Mouse (Mus musculus) left cerebral cortex, postnatal 36 days (tissue): Measurements from ENCODE around the gene Pirt. TPM values are rescaled to one million over a fixed set of nuclear protein-coding genes. Genes with fewer than 3 reads are reported as not detected.

ENCODE experiments used
- DNase-seq, 2 experiments: peaks; one replicate each; pipeline ENCODE4 v3.0.0; 2021 to 2022; ENCODE audit warnings: low spot score in 2 of 2, mixed read lengths in 1 of 2
- intact Hi-C: fragments of 180-260 bp; cut with DNase I; formaldehyde crosslinking; loops from one replicate; pipeline ENCODE4 v1.15.1; 2025
- total RNA-seq, 2 experiments: library from RNA; stranded (reverse); gene quantifications; 2 replicates each; pipeline ENCODE4 v1.2.3; 2021

Gene Pirt
- total RNA-seq: under 1 TPM in 1 of 2 experiments, not detected in 1; 0.20 TPM

- no peak for DNase-seq
- intact Hi-C loops: no loop called here
These were observed at the start of gene Pirt for GRCm38 (mm10) chr11:66911811-66912210. Gene Pirt, plus strand, starts transcription at chr11:66911981.

GRCm38 (mm10) chr11:66871701-66872100 is 40.1 kb upstream of the Pirt start:
- intact Hi-C loops: loop anchor here (2.0 kb wide), 2 partner anchors 259 to 751 kb away; no protein-coding TSS in a partner anchor
- peak in 1 of 2 experiments; percentile 5 for DNase-seq

- intact Hi-C loops: no loop called here
- no peak for DNase-seq
These were observed 38.9 kb upstream of the Pirt start for GRCm38 (mm10) chr11:66872773-66873470.

- intact Hi-C loops: no loop called here
- DNase-seq: no peak
These were observed 30.5 kb upstream of the Pirt start for GRCm38 (mm10) chr11:66881291-66881690.

GRCm38 (mm10) chr11:66882224-66883040 is 29.3 kb upstream of the Pirt start:
- DNase-seq: peak in 1 of 2 experiments; percentile 4
- intact Hi-C loops: no loop called here

- intact Hi-C loops: no loop called here
These were observed 19.2 kb upstream of the Pirt start for GRCm38 (mm10) chr11:66892536-66892935.

GRCm38 (mm10) chr11:66898747-66899146 is 13.0 kb upstream of the Pirt start:
- intact Hi-C loops: loop anchor here (5.0 kb wide), 1 partner anchor 1076 kb away; no protein-coding TSS in a partner anchor
- DNase-seq: no peak

More at GRCm38 (mm10) chr11:66892536-66892935, 19.2 kb upstream of the Pirt start:
- DNase-seq: no peak

GRCm38 (mm10) chr11:66899426-66899825 is 12.4 kb upstream of the Pirt start:
- DNase-seq: peak; percentile 47 to 65
- intact Hi-C loops: loop anchor here (5.0 kb wide), 1 partner anchor 1077 kb away; no protein-coding TSS in a partner anchor

- intact Hi-C loops: no loop called here
- no peak for DNase-seq
These were observed 9.0 kb upstream of the Pirt start for GRCm38 (mm10) chr11:66902801-66903200.

GRCm38 (mm10) chr11:66905617-66906384 is 6.0 kb upstream of the Pirt start:
- DNase-seq: peak; percentile 73 to 75
- intact Hi-C loops: loop anchor here (1.0 to 5.0 kb wide), 3 partner anchors 78 to 182 kb away; no protein-coding TSS in a partner anchor

GRCm38 (mm10) chr11:66912531-66913458 is 1.0 kb downstream of the Pirt start:
- DNase-seq: no peak
- intact Hi-C loops: no loop called here

- intact Hi-C loops: no loop called here
- DNase-seq: peak in 1 of 2 experiments; percentile 17
These were observed 2.5 kb downstream of the Pirt start for GRCm38 (mm10) chr11:66914249-66914648.

- no peak for DNase-seq
- intact Hi-C loops: no loop called here
These were observed 8.2 kb downstream of the Pirt start for GRCm38 (mm10) chr11:66920012-66920411.

- intact Hi-C loops: no loop called here
- no peak for DNase-seq
These were observed 12.5 kb downstream of the Pirt start for GRCm38 (mm10) chr11:66924095-66924823.

- intact Hi-C loops: no loop called here
- no peak for DNase-seq
These were observed 16.5 kb downstream of the Pirt start for GRCm38 (mm10) chr11:66928311-66928710.

- intact Hi-C loops: no loop called here
- no peak for DNase-seq
These were observed 21.2 kb downstream of the Pirt start for GRCm38 (mm10) chr11:66932827-66933599.

- intact Hi-C loops: no loop called here
These were observed 22.8 kb downstream of the Pirt start for GRCm38 (mm10) chr11:66934428-66935173.

More at GRCm38 (mm10) chr11:66934428-66935173, 22.8 kb downstream of the Pirt start:
- no peak for DNase-seq
